Mouse (Mus musculus) lung, embryonic 14.5 days (tissue): ENCODE results near the gene Pamr1. TPM values are rescaled to one million over a fixed set of nuclear protein-coding genes. Genes with fewer than 3 reads are reported as not detected.

Experiments used
- ATAC-seq: fragments of 200-750 bp; cut with Nextera tagmentation; 2 replicates; pipeline ENCODE4 v1.8.0; 2017; ENCODE audit warnings: mild to moderate bottlenecking, moderate TSS enrichment, moderate library complexity; ENCODE audit not compliant: insufficient read depth
- DNase-seq: peaks from one replicate; pipeline ENCODE4 v3.0.0-alpha.2; 2015
- H3K27ac ChIP-seq: fragments of 300-500 bp; sonication (generic); 2 replicates; pipeline ENCODE4 v1.5.1; 2014; ENCODE audit warnings: low read depth, mild to moderate bottlenecking, moderate library complexity
- H3K27me3 ChIP-seq: fragments of 300-500 bp; sonication (generic); 2 replicates; pipeline ENCODE4 v1.6.1; 2014; ENCODE audit warnings: low read length, control low read depth; ENCODE audit not compliant: insufficient read depth
- H3K36me3 ChIP-seq: fragments of 300-500 bp; sonication (generic); 2 replicates; pipeline ENCODE4 v1.6.1; 2014; ENCODE audit warnings: control low read depth; ENCODE audit not compliant: insufficient read depth
- H3K4me1 ChIP-seq: fragments of 300-500 bp; sonication (generic); 2 replicates; pipeline ENCODE4 v1.6.1; 2014; ENCODE audit warnings: antibody characterized with exemption, control low read depth; ENCODE audit not compliant: insufficient read depth
- H3K4me2 ChIP-seq: fragments of 300-500 bp; sonication (generic); 2 replicates; pipeline ENCODE4 v1.6.1; 2014; ENCODE audit warnings: mild to moderate bottlenecking
- H3K4me3 ChIP-seq: fragments of 300-500 bp; sonication (generic); 2 replicates; pipeline ENCODE4 v1.5.1; 2014; ENCODE audit warnings: low read depth, low read length
- H3K9ac ChIP-seq: fragments of 300-500 bp; sonication (generic); 2 replicates; pipeline ENCODE4 v1.6.1; 2014
- H3K9me3 ChIP-seq: fragments of 300-500 bp; sonication (generic); 2 replicates; pipeline ENCODE4 v1.6.1; 2016; ENCODE audit warnings: low read depth, low read length, control low read depth
- CTCF ChIP-seq: IDR thresholded peaks from 2 replicates; pipeline ENCODE4 v1.5.1; 2016; ENCODE audit warnings: antibody characterized with exemption, low read depth
- WGBS: fragments of 180-500 bp; shearing (Covaris S2); extraction: QIAGEN DNeasy Blood & Tissue Kit; methylation state at CpG from one replicate; pipeline ENCODE4 v1.1.7; 2014; 5-methylcytosine and 5-hydroxymethylcytosine counted together
- polyA plus RNA-seq: library from polyadenylated mRNA; unstranded; fragments of >200 nt; fragmentation: Nextera tagmentation; extraction: Ambion mirVana; gene quantifications from 2 replicates; pipeline ENCODE4 v1.2.1, GENCODE M21; 2014

Pamr1 gene
- polyA plus RNA-seq, 1 experiment from 2014 or later: 16.2 TPM

GRCm38 (mm10) chr2:102650322-102650721 is 100.5 kb downstream of the Pamr1 start:
- TF ChIP-seq CTCF: no peak
- DNase-seq (no peak), ATAC-seq (no peak)
- Histone ChIP-seq H3K36me3 (no peaks in the 10 kb centered on the region), H3K4me2 (no peak overlapping the region), H3K27ac (no peak overlapping the region), H3K4me1 (no peaks in the 10 kb centered on the region), H3K4me3 (no peak overlapping the region), H3K9ac (no peak overlapping the region), H3K9me3 (no peaks in the 10 kb centered on the region), H3K27me3 (no peaks in the 10 kb centered on the region)
- WGBS: 57% methylated on average over 4 of the region's 4 CpGs

- ATAC-seq (no peak), DNase-seq (no peak)
- H3K4me2 ChIP-seq: no peak overlapping the region
- H3K27me3 ChIP-seq: peaks cover 42% of the 10 kb centered on the region
- H3K27ac ChIP-seq: no peak overlapping the region
- 0 out of 2 replicates have a peak, but pooled peaks cover 3% of the 10 kb centered on the region for H3K4me1 ChIP-seq
- 68% methylated on average over 8 of the region's 8 CpGs for WGBS
- H3K4me3 ChIP-seq: no peak overlapping the region
- no peak overlapping the region for H3K9ac ChIP-seq
- no peak for TF ChIP-seq CTCF
- H3K36me3 ChIP-seq: no peaks in the 10 kb centered on the region
- no peaks in the 10 kb centered on the region for H3K9me3 ChIP-seq
These were observed 106.3 kb downstream of the Pamr1 start for GRCm38 (mm10) chr2:102655966-102656725.

- H3K36me3 ChIP-seq: no peaks in the 10 kb centered on the region
- peaks cover 42% of the 10 kb centered on the region for H3K27me3 ChIP-seq
- no peaks in the 10 kb centered on the region for H3K9me3 ChIP-seq
- H3K4me1 ChIP-seq: 0 out of 2 replicates have a peak, but pooled peaks cover 3% of the 10 kb centered on the region
- no peak overlapping the region for H3K9ac ChIP-seq
- H3K4me2 ChIP-seq: peak overlapping the region; percentile 100
- no peak overlapping the region; the same call in 1 of the 2 replicates for H3K4me3 ChIP-seq
- ATAC-seq (no peak), DNase-seq (no peak)
- H3K27ac ChIP-seq: no peak overlapping the region
- 12% methylated on average over 7 of the region's 7 CpGs for WGBS
- no peak for TF ChIP-seq CTCF
These were observed 107.9 kb downstream of the Pamr1 start for GRCm38 (mm10) chr2:102657726-102658125.

DNA sequence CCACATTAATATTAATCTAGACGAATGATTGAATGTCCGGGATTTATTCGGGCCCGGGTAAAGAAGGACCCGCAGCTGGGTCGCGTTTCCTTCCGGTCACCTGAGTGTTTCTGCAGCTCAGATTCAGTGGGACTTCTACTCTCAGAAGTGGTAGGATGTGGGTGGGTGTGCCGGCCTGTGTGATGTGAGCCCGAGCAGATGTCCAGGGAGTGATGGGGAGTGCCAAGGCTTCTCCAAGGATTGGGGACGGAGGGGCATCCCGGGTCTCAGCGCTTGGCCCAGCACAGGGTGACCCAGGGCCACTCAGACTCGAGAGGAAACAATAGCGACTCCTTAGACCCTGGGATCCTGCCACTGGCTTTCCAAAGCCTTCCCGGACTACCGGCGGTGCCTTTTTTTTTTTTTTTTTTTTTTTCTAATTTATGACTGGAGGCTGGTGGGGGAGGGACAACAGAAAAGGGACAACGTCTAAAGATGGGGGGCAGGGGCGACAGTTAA is 108.4 kb downstream of the Pamr1 start, which contains the start of gene Slc1a2:
Slc1a2 (plus strand) TSS at position 497 of the 498 bp plus-strand sequence.
- ATAC-seq: peak; percentile 47; the same call in 1 of the 2 replicates
- WGBS: under 1% methylated on average over 20 of the region's 20 CpGs
- H3K9me3 ChIP-seq: no peaks in the 10 kb centered on the region

DNA sequence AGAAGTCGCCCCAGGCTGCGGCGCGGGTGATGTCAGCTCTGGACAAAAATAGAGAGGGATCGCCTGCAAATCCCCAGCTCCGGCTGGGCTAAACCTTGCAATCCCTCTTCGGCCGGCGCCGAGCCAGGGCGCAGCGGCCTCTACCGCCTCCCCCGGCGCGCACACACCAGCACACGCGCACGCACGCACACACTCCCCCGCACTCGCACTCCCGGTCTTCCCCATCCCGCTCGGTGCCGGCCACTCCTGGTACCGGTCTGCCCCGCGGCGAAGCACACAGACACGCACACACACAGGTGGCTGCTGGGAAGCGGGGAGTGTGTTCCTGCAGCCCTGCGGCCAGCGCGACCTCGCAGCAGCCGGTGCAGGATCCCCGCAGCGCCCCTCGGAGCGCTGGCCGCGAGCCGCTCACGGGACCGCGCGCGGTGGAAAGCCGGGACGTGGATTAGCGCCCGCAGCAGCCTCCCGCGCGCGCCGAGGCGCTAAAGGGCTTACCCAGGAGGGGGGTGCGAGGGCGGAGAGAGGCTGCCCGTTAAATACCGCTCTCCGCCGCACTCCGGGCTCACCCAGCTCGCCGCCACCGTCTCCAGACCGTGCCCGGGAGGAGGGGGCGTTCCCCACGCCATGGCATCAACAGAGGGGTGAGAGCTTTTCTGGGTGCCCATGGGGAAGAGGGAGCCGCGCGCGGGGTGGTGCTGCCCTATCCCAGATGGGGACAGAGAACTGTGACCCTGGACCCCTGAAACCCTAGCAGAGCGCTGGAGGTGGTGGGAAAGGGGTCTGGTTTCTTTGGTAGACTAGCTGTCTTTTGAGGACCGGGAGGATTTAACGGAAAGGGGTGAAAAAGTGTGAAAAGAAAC is 109.1 kb downstream of the Pamr1 start:
- H3K27me3 ChIP-seq: peaks cover 42% of the 10 kb centered on the region
- H3K4me2 ChIP-seq: peak overlapping the region; percentile 100
- H3K9ac ChIP-seq: peak overlapping the region; percentile 41
- 0 out of 2 replicates have a peak, but pooled peaks cover 3% of the 10 kb centered on the region for H3K4me1 ChIP-seq
- H3K9me3 ChIP-seq: no peaks in the 10 kb centered on the region
- under 1% methylated on average over 80 of the region's 80 CpGs for WGBS
- H3K4me3 ChIP-seq: peak overlapping the region; percentile 66
- DNase-seq (peak; percentile 79), ATAC-seq (peak; percentile 82)
- no peak overlapping the region for H3K27ac ChIP-seq
- TF ChIP-seq CTCF: peak; percentile 34; the same call in 1 of the 2 replicates
- H3K36me3 ChIP-seq: no peaks in the 10 kb centered on the region

More for the DNA sequence above, 108.4 kb downstream of the Pamr1 start, which contains the start of gene Slc1a2:
- Histone ChIP-seq H3K4me3 (peak within 1 kb of the TSS; percentile 66), H3K27me3 (peaks cover 42% of the 10 kb centered on the region), H3K4me2 (peak within 1 kb of the TSS; percentile 100), H3K9ac (peak within 1 kb of the TSS; percentile 41), H3K4me1 (0 out of 2 replicates have a peak, but pooled peaks cover 3% of the 10 kb centered on the region), H3K36me3 (no peaks in the 10 kb centered on the region), H3K27ac (no peak within 1 kb of the TSS)
- no peak for TF ChIP-seq CTCF
- no peak for DNase-seq

GRCm38 (mm10) chr2:102659521-102659830 is 109.7 kb downstream of the Pamr1 start:
- no peak; the same call in 1 of the 2 replicates for ATAC-seq
- 0 out of 2 replicates have a peak, but pooled peaks cover 3% of the 10 kb centered on the region for H3K4me1 ChIP-seq
- no peak overlapping the region for H3K27ac ChIP-seq
- H3K4me3 ChIP-seq: peak overlapping the region; percentile 66
- H3K27me3 ChIP-seq: peaks cover 42% of the 10 kb centered on the region
- peak overlapping the region; percentile 100 for H3K4me2 ChIP-seq
- no peak overlapping the region for H3K9ac ChIP-seq
- DNase-seq: peak; percentile 64
- no peaks in the 10 kb centered on the region for H3K36me3 ChIP-seq
- under 1% methylated on average over 10 of the region's 10 CpGs for WGBS
- TF ChIP-seq CTCF: no peak
- H3K9me3 ChIP-seq: no peaks in the 10 kb centered on the region
